Mouse (Mus musculus): ENCODE data around the gene Gm17655. TPM values are rescaled to one million over a fixed set of nuclear protein-coding genes. Genes with fewer than 3 reads are reported as not detected.

Gene Gm17655
- total and polyA plus RNA-seq, 2 experiments: 0.65 TPM; not detected in 1

DNA sequence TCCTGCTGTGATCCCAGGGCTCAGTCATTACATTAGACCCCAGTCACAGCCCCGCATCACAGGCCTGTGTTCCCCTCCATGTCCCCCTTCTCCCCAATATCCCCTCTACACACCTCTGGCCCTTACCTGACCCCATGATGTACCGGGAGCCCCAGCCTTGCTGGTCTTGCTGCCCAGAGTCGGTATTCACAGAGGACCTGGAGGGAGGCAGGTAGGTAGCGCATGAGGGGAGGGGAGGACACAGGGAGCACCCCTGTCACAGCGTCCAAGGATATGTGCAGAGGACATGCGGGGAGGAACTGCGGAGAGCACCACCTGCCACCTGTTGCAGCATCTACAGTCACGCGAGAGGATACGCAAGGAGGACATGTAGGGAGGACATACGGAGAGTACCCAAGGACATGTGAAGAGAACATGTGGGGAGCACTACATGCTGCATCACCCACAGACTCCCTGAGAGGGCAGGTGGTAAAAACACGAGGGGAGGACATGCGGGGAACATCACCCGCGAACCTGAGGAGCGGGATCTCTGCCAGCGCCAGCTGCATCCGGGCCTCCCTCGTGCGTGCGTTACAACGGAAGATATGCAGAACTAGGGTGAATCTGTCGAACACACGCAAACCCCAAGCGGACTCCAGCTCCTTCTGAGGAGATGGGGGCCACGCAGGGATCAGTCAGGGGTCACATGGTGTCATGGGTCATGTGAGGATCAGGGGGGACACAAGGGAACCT lies 34.0 kb upstream of the Gm17655 start:
- Histone ChIP-seq H3K9ac (ENCODE audit: low read depth, low read length) (no peak overlapping the region), H3K27me3 (ENCODE audit: control insufficient read depth, insufficient read depth, low read length) (no peaks in the 10 kb centered on the region), H3K36me3 (ENCODE audit: control insufficient read depth, insufficient read depth, low read length) (peaks cover 9% of the 10 kb centered on the region; the same call in 1 of the 2 replicates), H3K79me2 (ENCODE audit: control insufficient read depth, insufficient read depth, low read length) (peaks cover 6% of the 10 kb centered on the region; the same call in 1 of the 2 replicates), H3K4me3 (ENCODE audit: insufficient read depth, low read depth, low read length) (peak overlapping the region; percentile 85; the same call in 1 of the 2 replicates), H3K4me1 (ENCODE audit: control insufficient read depth, insufficient read depth, low read length) (peaks cover 12% of the 10 kb centered on the region), H3K27ac (replicated peaks; ENCODE audit: insufficient read depth, low read depth, low read length) (no peak overlapping the region)
- no peak for DNase-seq (ENCODE audit: extremely low read depth, low read depth, low spot score)
- 95% methylated on average over 26 of the region's 26 CpGs for WGBS
- TF ChIP-seq CTCF (IDR thresholded peaks at IDR 0.05; ENCODE audit: low read depth, low read length): no peak
- TF ChIP-seq POLR2A (IDR thresholded peaks at IDR 0.05; ENCODE audit: extremely low read depth, insufficient read depth, low read length): no peak

DNA sequence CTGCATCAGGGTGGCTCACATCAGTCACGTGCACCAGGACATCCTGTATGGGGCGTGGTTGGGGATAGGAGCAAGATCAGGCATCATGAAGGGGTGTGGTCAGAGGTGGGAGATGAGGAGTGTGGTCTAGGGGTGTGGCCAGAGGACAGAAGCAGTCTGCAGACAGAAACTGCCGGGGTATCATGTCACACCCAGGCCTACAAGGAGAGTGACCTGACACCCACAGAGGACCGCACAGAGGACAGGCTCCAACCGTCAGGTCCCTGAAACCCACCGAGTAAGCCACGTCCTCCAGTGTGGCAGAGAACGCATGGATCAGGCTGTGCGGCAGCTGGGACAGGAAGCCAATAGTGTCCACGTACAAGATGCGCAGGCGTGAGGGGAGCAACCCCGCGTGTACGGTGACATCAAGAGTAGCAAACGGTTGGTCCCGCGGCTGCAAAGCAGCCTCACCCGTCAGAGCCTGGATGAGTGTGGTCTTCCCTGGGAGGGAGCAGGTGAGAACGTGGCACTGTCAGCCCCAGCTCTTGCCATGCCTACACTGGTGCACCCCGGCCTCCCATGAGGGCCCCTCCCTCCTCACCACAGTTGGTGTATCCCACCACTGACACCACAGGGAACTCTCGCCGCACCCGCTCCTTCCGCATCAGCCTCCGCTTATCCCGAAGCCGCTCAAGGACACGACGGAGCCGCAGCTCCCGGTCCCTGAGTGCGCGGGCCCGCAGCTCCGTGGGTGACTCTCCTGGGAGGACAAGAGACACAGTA lies 32.5 kb upstream of the Gm17655 start:
- H3K4me1 ChIP-seq (ENCODE audit: control insufficient read depth, insufficient read depth, low read length): peaks cover 14% of the 10 kb centered on the region

DNA sequence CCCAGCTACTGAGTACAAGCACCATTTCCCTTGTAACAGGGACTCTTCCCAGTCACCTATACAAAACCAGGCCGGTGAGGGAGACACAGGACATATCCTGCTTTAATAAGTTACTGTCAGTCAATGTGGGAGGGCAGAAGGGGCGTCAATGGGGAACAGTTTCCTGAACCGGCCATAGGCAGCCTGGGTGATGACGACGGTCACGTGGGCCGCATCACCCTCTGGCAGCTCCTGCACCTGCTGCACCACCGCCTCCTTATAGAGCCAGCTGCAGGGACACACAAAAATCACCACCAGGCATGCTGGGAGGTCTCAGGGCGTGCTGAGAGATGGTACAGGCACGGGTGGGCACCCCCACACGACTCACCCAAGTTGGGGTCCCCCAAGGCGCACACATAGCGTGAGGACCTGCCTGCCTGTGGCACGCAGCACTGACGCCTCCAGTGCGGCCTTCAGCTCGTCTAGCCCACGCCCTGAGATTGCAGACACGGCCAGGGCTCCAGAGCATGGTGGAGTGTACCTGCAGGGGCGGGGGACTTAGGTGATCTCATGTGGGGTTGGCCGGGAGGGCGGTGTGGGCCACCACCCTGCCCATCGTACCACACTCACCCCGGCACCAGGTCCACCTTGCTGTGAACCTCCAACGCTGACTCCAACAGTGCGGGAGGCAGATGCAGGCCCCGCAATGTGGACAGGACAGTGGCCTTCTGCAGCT lies 31.7 kb upstream of the Gm17655 start:
- H3K9ac ChIP-seq (ENCODE audit: low read depth, low read length): no peak overlapping the region
- DNase-seq (ENCODE audit: extremely low read depth, low read depth, low spot score): no peak
- WGBS: 96% methylated on average over 27 of the region's 27 CpGs
- peaks cover 9% of the 10 kb centered on the region; the same call in 1 of the 2 replicates for H3K36me3 ChIP-seq (ENCODE audit: control insufficient read depth, insufficient read depth, low read length)
- TF ChIP-seq POLR2A (IDR thresholded peaks at IDR 0.05; ENCODE audit: extremely low read depth, insufficient read depth, low read length): no peak
- TF ChIP-seq CTCF (IDR thresholded peaks at IDR 0.05; ENCODE audit: low read depth, low read length): no peak
- H3K79me2 ChIP-seq (ENCODE audit: control insufficient read depth, insufficient read depth, low read length): peaks cover 6% of the 10 kb centered on the region; the same call in 1 of the 2 replicates
- peaks cover 14% of the 10 kb centered on the region for H3K4me1 ChIP-seq (ENCODE audit: control insufficient read depth, insufficient read depth, low read length)
- no peaks in the 10 kb centered on the region for H3K27me3 ChIP-seq (ENCODE audit: control insufficient read depth, insufficient read depth, low read length)
- no peak overlapping the region for H3K27ac ChIP-seq (replicated peaks; ENCODE audit: insufficient read depth, low read depth, low read length)
- H3K4me3 ChIP-seq (ENCODE audit: insufficient read depth, low read depth, low read length): no peak overlapping the region

More for the DNA sequence above, 32.5 kb upstream of the Gm17655 start:
- no peak for DNase-seq (ENCODE audit: extremely low read depth, low read depth, low spot score)
- Histone ChIP-seq H3K27ac (replicated peaks; ENCODE audit: insufficient read depth, low read depth, low read length) (no peak overlapping the region), H3K36me3 (ENCODE audit: control insufficient read depth, insufficient read depth, low read length) (peaks cover 9% of the 10 kb centered on the region; the same call in 1 of the 2 replicates), H3K27me3 (ENCODE audit: control insufficient read depth, insufficient read depth, low read length) (no peaks in the 10 kb centered on the region), H3K79me2 (ENCODE audit: control insufficient read depth, insufficient read depth, low read length) (peaks cover 6% of the 10 kb centered on the region; the same call in 1 of the 2 replicates), H3K9ac (ENCODE audit: low read depth, low read length) (no peak overlapping the region), H3K4me3 (ENCODE audit: insufficient read depth, low read depth, low read length) (no peak overlapping the region)
- 97% methylated on average over 36 of the region's 36 CpGs for WGBS
- no peak for TF ChIP-seq POLR2A (IDR thresholded peaks at IDR 0.05; ENCODE audit: extremely low read depth, insufficient read depth, low read length)
- no peak for TF ChIP-seq CTCF (IDR thresholded peaks at IDR 0.05; ENCODE audit: low read depth, low read length)

DNA sequence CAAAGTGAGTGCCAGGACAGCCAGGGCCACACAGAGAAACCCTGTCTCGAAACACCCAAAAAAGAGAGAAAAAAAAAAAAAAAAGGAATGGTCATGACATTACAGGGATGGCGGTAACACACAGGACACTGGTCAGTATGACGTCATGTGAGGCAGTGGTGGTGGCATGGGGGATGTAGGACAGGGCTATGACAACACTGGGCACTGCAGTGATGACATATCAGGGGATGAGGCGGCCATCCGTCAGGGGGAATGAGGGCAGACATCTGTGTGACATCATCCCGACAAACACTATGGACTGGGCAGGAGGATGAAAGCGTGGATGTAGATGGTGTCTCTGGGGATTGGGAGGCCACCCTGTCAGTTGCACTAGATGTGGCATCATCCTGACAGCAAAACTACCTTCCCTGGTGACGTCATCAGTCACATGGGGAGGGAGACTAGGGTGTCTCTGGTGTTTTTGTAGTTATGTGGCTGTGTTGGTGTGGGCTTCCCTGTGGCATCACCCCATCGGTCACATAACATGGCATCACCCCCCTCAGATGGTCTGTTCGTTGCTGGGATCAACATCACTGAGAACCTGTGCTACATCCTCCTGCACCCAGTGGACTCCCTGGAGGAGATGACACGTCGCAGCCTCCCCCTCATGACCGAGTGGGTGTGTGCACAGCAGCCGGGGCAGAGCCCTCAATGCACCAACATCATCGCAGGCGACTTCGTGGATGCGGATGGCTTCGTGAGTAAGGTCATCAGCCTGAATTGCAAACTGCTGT lies 30.7 kb upstream of the Gm17655 start:
- H3K27me3 ChIP-seq (ENCODE audit: control insufficient read depth, insufficient read depth, low read length): no peaks in the 10 kb centered on the region
- TF ChIP-seq POLR2A (IDR thresholded peaks at IDR 0.05; ENCODE audit: extremely low read depth, insufficient read depth, low read length) (no peak), CTCF (IDR thresholded peaks at IDR 0.05; ENCODE audit: low read depth, low read length) (no peak)

DNA sequence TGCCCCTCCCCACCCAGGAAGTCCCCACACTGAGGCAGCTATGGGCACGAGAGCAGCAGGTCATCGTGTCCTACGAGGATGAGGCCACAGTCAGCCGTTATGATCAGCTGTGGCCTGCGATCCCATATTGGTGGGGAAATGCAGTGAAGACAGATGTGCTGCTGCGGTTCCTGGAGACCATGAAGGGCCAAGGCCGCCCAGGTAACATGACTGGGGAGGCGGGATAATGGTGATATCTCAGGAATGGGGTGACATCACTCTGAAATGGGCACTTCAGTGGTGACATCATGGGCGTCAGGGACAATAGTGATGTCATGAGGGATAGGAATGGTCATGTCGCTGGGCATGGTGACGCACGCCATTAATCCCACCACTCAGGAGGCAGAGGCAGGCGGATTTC lies 30.1 kb upstream of the Gm17655 start:
- Histone ChIP-seq H3K4me3 (ENCODE audit: insufficient read depth, low read depth, low read length) (no peak overlapping the region), H3K4me1 (ENCODE audit: control insufficient read depth, insufficient read depth, low read length) (peaks cover 14% of the 10 kb centered on the region), H3K36me3 (ENCODE audit: control insufficient read depth, insufficient read depth, low read length) (peaks cover 9% of the 10 kb centered on the region; the same call in 1 of the 2 replicates), H3K79me2 (ENCODE audit: control insufficient read depth, insufficient read depth, low read length) (peaks cover 6% of the 10 kb centered on the region; the same call in 1 of the 2 replicates), H3K27me3 (ENCODE audit: control insufficient read depth, insufficient read depth, low read length) (no peaks in the 10 kb centered on the region), H3K27ac (replicated peaks; ENCODE audit: insufficient read depth, low read depth, low read length) (no peak overlapping the region), H3K9ac (ENCODE audit: low read depth, low read length) (no peak overlapping the region)
- TF ChIP-seq CTCF (IDR thresholded peaks at IDR 0.05; ENCODE audit: low read depth, low read length) (no peak), POLR2A (IDR thresholded peaks at IDR 0.05; ENCODE audit: extremely low read depth, insufficient read depth, low read length) (no peak)
- 87% methylated on average over 13 of the region's 13 CpGs for WGBS
- no peak for DNase-seq (ENCODE audit: extremely low read depth, low read depth, low spot score)

More for the DNA sequence above, 30.7 kb upstream of the Gm17655 start:
- no peak for DNase-seq (ENCODE audit: extremely low read depth, low read depth, low spot score)
- H3K9ac ChIP-seq (ENCODE audit: low read depth, low read length): no peak overlapping the region
- H3K4me3 ChIP-seq (ENCODE audit: insufficient read depth, low read depth, low read length): no peak overlapping the region
- H3K27ac ChIP-seq (replicated peaks; ENCODE audit: insufficient read depth, low read depth, low read length): no peak overlapping the region
- H3K79me2 ChIP-seq (ENCODE audit: control insufficient read depth, insufficient read depth, low read length): peaks cover 6% of the 10 kb centered on the region; the same call in 1 of the 2 replicates
- 95% methylated on average over 19 of the region's 19 CpGs for WGBS
- peaks cover 9% of the 10 kb centered on the region; the same call in 1 of the 2 replicates for H3K36me3 ChIP-seq (ENCODE audit: control insufficient read depth, insufficient read depth, low read length)
- peaks cover 14% of the 10 kb centered on the region for H3K4me1 ChIP-seq (ENCODE audit: control insufficient read depth, insufficient read depth, low read length)

Data from liver, adult 2 months (tissue).